Mouse (Mus musculus): ENCODE results near the gene Pbx1.

- TF ChIP-seq CTCF (IDR thresholded peaks at IDR 0.05; ENCODE audit: control insufficient read depth, insufficient read depth, insufficient replicate concordance, low read depth, low read length) (no peak), POLR2A (IDR thresholded peaks at IDR 0.05; ENCODE audit: control insufficient read depth, low read depth, low read length) (no peak)
Measured at GRCm38 (mm10) chr1:168230858-168231257, 201.2 kb downstream of the Pbx1 start.
